Mouse (Mus musculus): ENCODE measurements around the gene Myg1. TPM values are rescaled to one million over a fixed set of nuclear protein-coding genes. Genes with fewer than 3 reads are reported as not detected.

Gene Myg1
- total and polyA plus RNA-seq, 3 experiments = 19.0 to 27.8 (median 24.1) TPM

- intact Hi-C loops (cut with DNase I) = loop anchor here (1.0 to 5.0 kb wide), 3 partner anchors 27 to 93 kb away; no protein-coding TSS in a partner anchor
- peak; percentile 77 to 83 for DNase-seq
- WGBS = 8% methylated on average over 10 of the region's 10 CpGs
- Histone ChIP-seq H3K27ac (peak overlapping the region; percentile 87), H3K36me3 (ENCODE audit: control insufficient read depth, insufficient read depth, low read length) (no peaks in the 10 kb centered on the region), H3K4me3 (peak overlapping the region; percentile 74), H3K4me1 (ENCODE audit: control insufficient read depth, insufficient read depth, low read length) (peaks cover 4% of the 10 kb centered on the region), H3K9ac (ENCODE audit: low read depth, low read length) (no peak overlapping the region), H3K27me3 (ENCODE audit: control insufficient read depth, insufficient read depth, low read length) (no peaks in the 10 kb centered on the region), H3K79me2 (replicated peaks; ENCODE audit: control insufficient read depth, insufficient read depth, low read length) (no peaks in the 10 kb centered on the region)
- TF ChIP-seq CTCF (IDR thresholded peaks at IDR 0.05) (no peak), EP300 (IDR thresholded peaks at IDR 0.05; ENCODE audit: insufficient read depth, low read depth, low read length) (peak; percentile 71; the same call in 1 of the 2 replicates), POLR2A (IDR thresholded peaks at IDR 0.05; ENCODE audit: insufficient read depth, low read depth, low read length) (no peak; the same call in 1 of the 2 replicates)
Measured at GRCm38 (mm10) chr15:102377810-102378262, 46.3 kb downstream of the Myg1 start.

- TF ChIP-seq POLR2A (IDR thresholded peaks at IDR 0.05; ENCODE audit: insufficient read depth, low read depth, low read length) = no peak
- peak; percentile 97 for TF ChIP-seq EP300 (IDR thresholded peaks at IDR 0.05; ENCODE audit: insufficient read depth, low read depth, low read length)
- TF ChIP-seq CTCF (IDR thresholded peaks at IDR 0.05) = peak; percentile 93
- WGBS = 0% methylated on average over 7 of the region's 7 CpGs
Measured at GRCm38 (mm10) chr15:102381575-102381974, 50.1 kb downstream of the Myg1 start.

GRCm38 (mm10) chr15:102383671-102384070 is 52.2 kb downstream of the Myg1 start:
- TF ChIP-seq POLR2A (IDR thresholded peaks at IDR 0.05; ENCODE audit: insufficient read depth, low read depth, low read length) (no peak), EP300 (IDR thresholded peaks at IDR 0.05; ENCODE audit: insufficient read depth, low read depth, low read length) (no peak), CTCF (IDR thresholded peaks at IDR 0.05) (no peak)
- Histone ChIP-seq H3K27ac (no peak overlapping the region), H3K9ac (ENCODE audit: low read depth, low read length) (no peak overlapping the region), H3K27me3 (ENCODE audit: control insufficient read depth, insufficient read depth, low read length) (no peaks in the 10 kb centered on the region), H3K4me1 (ENCODE audit: control insufficient read depth, insufficient read depth, low read length) (no peaks in the 10 kb centered on the region; the same call in 1 of the 2 replicates), H3K4me3 (no peak overlapping the region), H3K36me3 (ENCODE audit: control insufficient read depth, insufficient read depth, low read length) (no peaks in the 10 kb centered on the region), H3K79me2 (replicated peaks; ENCODE audit: control insufficient read depth, insufficient read depth, low read length) (no peaks in the 10 kb centered on the region)
- 94% methylated on average over 6 of the region's 6 CpGs for WGBS
- intact Hi-C loops (cut with DNase I) = loop anchor here (10.0 kb wide), 1 partner anchor 141 kb away; the partner anchor contains the start of gene Npff
- DNase-seq = no peak

More at GRCm38 (mm10) chr15:102381575-102381974, 50.1 kb downstream of the Myg1 start:
- H3K9ac ChIP-seq (ENCODE audit: low read depth, low read length) = no peak overlapping the region
- H3K36me3 ChIP-seq (ENCODE audit: control insufficient read depth, insufficient read depth, low read length) = no peaks in the 10 kb centered on the region
- H3K27ac ChIP-seq = no peak overlapping the region; the same call in 1 of the 2 replicates
- no peak overlapping the region for H3K4me3 ChIP-seq
- H3K79me2 ChIP-seq (replicated peaks; ENCODE audit: control insufficient read depth, insufficient read depth, low read length) = no peaks in the 10 kb centered on the region
- intact Hi-C loops (cut with DNase I) = loop anchor here (1.0 to 10.0 kb wide), 3 partner anchors 40 to 143 kb away; partner anchors contain the start of gene Npff
- peaks cover 4% of the 10 kb centered on the region for H3K4me1 ChIP-seq (ENCODE audit: control insufficient read depth, insufficient read depth, low read length)
- peak; percentile 85 to 89 for DNase-seq
- no peaks in the 10 kb centered on the region for H3K27me3 ChIP-seq (ENCODE audit: control insufficient read depth, insufficient read depth, low read length)

GRCm38 (mm10) chr15:102386640-102387039 is 55.1 kb downstream of the Myg1 start:
- WGBS = 38% methylated on average over 9 of the region's 9 CpGs
- intact Hi-C loops (cut with DNase I) = loop anchor here (10.0 kb wide), 1 partner anchor 138 kb away; the partner anchor contains the start of gene Npff
- Histone ChIP-seq H3K27me3 (ENCODE audit: control insufficient read depth, insufficient read depth, low read length) (no peaks in the 10 kb centered on the region), H3K27ac (no peak overlapping the region), H3K79me2 (replicated peaks; ENCODE audit: control insufficient read depth, insufficient read depth, low read length) (no peaks in the 10 kb centered on the region), H3K9ac (ENCODE audit: low read depth, low read length) (no peak overlapping the region), H3K36me3 (ENCODE audit: control insufficient read depth, insufficient read depth, low read length) (no peaks in the 10 kb centered on the region), H3K4me3 (no peak overlapping the region), H3K4me1 (ENCODE audit: control insufficient read depth, insufficient read depth, low read length) (no peaks in the 10 kb centered on the region; the same call in 1 of the 2 replicates)
- TF ChIP-seq POLR2A (IDR thresholded peaks at IDR 0.05; ENCODE audit: insufficient read depth, low read depth, low read length) (no peak), EP300 (IDR thresholded peaks at IDR 0.05; ENCODE audit: insufficient read depth, low read depth, low read length) (no peak), CTCF (IDR thresholded peaks at IDR 0.05) (no peak)
- DNase-seq = no peak

Other genes with a start within 250 kb of the Myg1 start
- 100 to 1,000 TPM; 114 to 130 TPM for gene Tns2, start 231.3 kb upstream of the Myg1 start, total RNA-seq (2021)
- 157 and 184 TPM in 2 replicates for gene Tns2, start 231.3 kb upstream of the Myg1 start, polyA plus RNA-seq (2012; rRNA removed)
- gene Spryd3, start 195.5 kb upstream of the Myg1 start, total RNA-seq (2021) = 10 to 100 TPM; 13.4 to 14.2 TPM
- gene Spryd3, start 195.5 kb upstream of the Myg1 start, polyA plus RNA-seq (2012; rRNA removed) = 23.1 and 24.2 TPM in 2 replicates
- 10 to 100 TPM; 28.9 to 31.7 TPM for gene Igfbp6, start 187.3 kb upstream of the Myg1 start, total RNA-seq (2021)
- gene Igfbp6, start 187.3 kb upstream of the Myg1 start, polyA plus RNA-seq (2012; rRNA removed) = 47.6 and 56.1 TPM in 2 replicates
- under 1 TPM in 1 of 2 experiments, not detected in 1; 0.09 TPM for gene Soat2, start 181.2 kb upstream of the Myg1 start, total RNA-seq (2021)
- 0.12 and 0.16 TPM in 2 replicates for gene Soat2, start 181.2 kb upstream of the Myg1 start, polyA plus RNA-seq (2012; rRNA removed)
- 10 to 100 TPM; 31.6 to 32.8 TPM for gene Zfp740, start 128.5 kb upstream of the Myg1 start, total RNA-seq (2021)
- 16.2 and 29.9 TPM in 2 replicates for gene Zfp740, start 128.5 kb upstream of the Myg1 start, polyA plus RNA-seq (2012; rRNA removed)
- 10 to 100 TPM; 13.1 to 15.6 TPM for gene Csad, start 127.0 kb upstream of the Myg1 start, total RNA-seq (2021)
- gene Csad, start 127.0 kb upstream of the Myg1 start, polyA plus RNA-seq (2012; rRNA removed) = 33.4 and 42.1 TPM in 2 replicates
- 1 to 10 TPM; 1.5 to 2.0 TPM for gene Itgb7, start 99.8 kb upstream of the Myg1 start, total RNA-seq (2021)
- gene Itgb7, start 99.8 kb upstream of the Myg1 start, polyA plus RNA-seq (2012; rRNA removed) = 2.4 and 4.6 TPM in 2 replicates
- 10 to 100 TPM; 18.1 to 20.3 TPM for gene Rarg, start 74.2 kb upstream of the Myg1 start, total RNA-seq (2021)
- 19.9 and 26.9 TPM in 2 replicates for gene Rarg, start 74.2 kb upstream of the Myg1 start, polyA plus RNA-seq (2012; rRNA removed)
- not detected for gene Gm9918, start 61.1 kb upstream of the Myg1 start, total RNA-seq (2021)
- gene Gm9918, start 61.1 kb upstream of the Myg1 start, polyA plus RNA-seq (2012; rRNA removed) = 0.06 TPM in 1 of 2 replicates, not detected in the other
- 10 to 100 TPM; 17.0 to 19.4 TPM for gene Mfsd5, start 52.3 kb upstream of the Myg1 start, total RNA-seq (2021)
- 37.8 and 47.9 TPM in 2 replicates for gene Mfsd5, start 52.3 kb upstream of the Myg1 start, polyA plus RNA-seq (2012; rRNA removed)
- 1 to 10 TPM; 1.0 to 1.4 TPM for gene Espl1, start 35.4 kb upstream of the Myg1 start, total RNA-seq (2021)
- gene Espl1, start 35.4 kb upstream of the Myg1 start, polyA plus RNA-seq (2012; rRNA removed) = 1.6 and 2.4 TPM in 2 replicates
- 100 to 1,000 TPM; 287 to 351 TPM for gene Pfdn5, start 5.6 kb upstream of the Myg1 start, total RNA-seq (2021)
- gene Pfdn5, start 5.6 kb upstream of the Myg1 start, polyA plus RNA-seq (2012; rRNA removed) = 82.0 and 160 TPM in 2 replicates
- 10 to 100 TPM; 10.8 to 13.2 TPM for gene Aaas, start 19.1 kb downstream of the Myg1 start, total RNA-seq (2021)
- gene Aaas, start 19.1 kb downstream of the Myg1 start, polyA plus RNA-seq (2012; rRNA removed) = 22.1 and 26.2 TPM in 2 replicates
- gene Sp7, start 35.5 kb downstream of the Myg1 start, total RNA-seq (2021) = not detected
- 0.06 TPM in 1 of 2 replicates, not detected in the other for gene Sp7, start 35.5 kb downstream of the Myg1 start, polyA plus RNA-seq (2012; rRNA removed)
- gene Sp1, start 74.4 kb downstream of the Myg1 start, total RNA-seq (2021) = 10 to 100 TPM; 36.5 to 41.5 TPM
- gene Sp1, start 74.4 kb downstream of the Myg1 start, polyA plus RNA-seq (2012; rRNA removed) = 9.6 and 17.3 TPM in 2 replicates
- gene Amhr2, start 113.7 kb downstream of the Myg1 start, total RNA-seq (2021) = under 1 TPM; 0.36 to 0.60 TPM
- 0.31 and 0.44 TPM in 2 replicates for gene Amhr2, start 113.7 kb downstream of the Myg1 start, polyA plus RNA-seq (2012; rRNA removed)
- gene Prr13, start 127.3 kb downstream of the Myg1 start, total RNA-seq (2021) = 10 to 100 TPM; 22.8 to 23.2 TPM
- gene Prr13, start 127.3 kb downstream of the Myg1 start, polyA plus RNA-seq (2012; rRNA removed) = 75.5 and 78.4 TPM in 2 replicates
- 100 to 1,000 TPM; 442 to 494 TPM for gene Pcbp2, start 138.8 kb downstream of the Myg1 start, total RNA-seq (2021)
- 384 and 453 TPM in 2 replicates for gene Pcbp2, start 138.8 kb downstream of the Myg1 start, polyA plus RNA-seq (2012; rRNA removed)
- gene Gm10337, start 172.0 kb downstream of the Myg1 start, total RNA-seq (2021) = not detected
- gene Gm10337, start 172.0 kb downstream of the Myg1 start, polyA plus RNA-seq (2012; rRNA removed) = not detected in 2 replicates
- 1 to 10 TPM; 2.1 to 2.4 TPM for gene Map3k12, start 185.4 kb downstream of the Myg1 start, total RNA-seq (2021)
- gene Map3k12, start 185.4 kb downstream of the Myg1 start, polyA plus RNA-seq (2012; rRNA removed) = 4.1 and 5.5 TPM in 2 replicates
- gene Tarbp2, start 186.5 kb downstream of the Myg1 start, total RNA-seq (2021) = 10 to 100 TPM; 37.4 to 43.6 TPM
- gene Tarbp2, start 186.5 kb downstream of the Myg1 start, polyA plus RNA-seq (2012; rRNA removed) = 79.2 and 85.0 TPM in 2 replicates
- 1 to 10 TPM in 1 of 2 experiments, under 1 TPM in 1; 0.50 to 1.4 TPM for gene Npff, start 193.2 kb downstream of the Myg1 start, total RNA-seq (2021)
- 5.1 and 6.3 TPM in 2 replicates for gene Npff, start 193.2 kb downstream of the Myg1 start, polyA plus RNA-seq (2012; rRNA removed)

Data from heart, adult 2 months (tissue).